Mouse (Mus musculus) forebrain, embryonic 10.5 days (tissue): Measurements from ENCODE around the gene S1pr4. TPM values are rescaled to one million over a fixed set of nuclear protein-coding genes. Genes with fewer than 3 reads are reported as not detected.

Source experiments
- DNase-seq: peaks from one replicate; pipeline ENCODE4 v3.0.0-alpha.2; 2017; ENCODE audit warnings: low spot score; ENCODE audit errors: extremely low spot score
- H3K27ac ChIP-seq: fragments of 300-500 bp; sonication (generic); 2 replicates; pipeline ENCODE4 v1.5.1; 2016; ENCODE audit warnings: mild to moderate bottlenecking
- H3K27me3 ChIP-seq: fragments of 300-500 bp; sonication (generic); 2 replicates; pipeline ENCODE4 v1.6.1; 2016; ENCODE audit warnings: mild to moderate bottlenecking; ENCODE audit not compliant: poor library complexity, severe bottlenecking
- H3K36me3 ChIP-seq: fragments of 300-500 bp; sonication (generic); replicated peaks from 2 replicates; pipeline ENCODE4 v1.6.1; 2016; ENCODE audit warnings: mild to moderate bottlenecking, moderate library complexity
- H3K4me1 ChIP-seq: fragments of 300-500 bp; sonication (generic); 2 replicates; pipeline ENCODE4 v1.6.1; 2016
- H3K4me3 ChIP-seq: fragments of 300-500 bp; sonication (generic); 2 replicates; pipeline ENCODE4 v1.5.1; 2016; ENCODE audit warnings: mild to moderate bottlenecking, moderate library complexity
- H3K9me3 ChIP-seq: fragments of 300-500 bp; sonication (generic); 2 replicates; pipeline ENCODE4 v1.6.1; 2016; ENCODE audit warnings: mild to moderate bottlenecking, moderate library complexity
- WGBS: fragments of 180-500 bp; shearing (Covaris S2); methylation state at CpG from one replicate; pipeline ENCODE4 v1.1.7; 2016; 5-methylcytosine and 5-hydroxymethylcytosine counted together
- polyA plus RNA-seq: library from polyadenylated mRNA; unstranded; fragments of >200 nt; fragmentation: Nextera tagmentation; extraction: Ambion mirVana; gene quantifications from 2 replicates; pipeline ENCODE4 v1.2.1, GENCODE M21; 2016

S1pr4 gene
- polyA plus RNA-seq, 1 experiment from 2014 or later: 0.32 TPM

- Histone ChIP-seq H3K4me1 (peaks cover 49% of the 10 kb centered on the region), H3K9me3 (no peaks in the 10 kb centered on the region), H3K27me3 (peaks cover 94% of the 10 kb centered on the region), H3K27ac (peak overlapping the region; percentile 56), H3K4me3 (peak overlapping the region; percentile 58), H3K36me3 (no peaks in the 10 kb centered on the region)
- peak; percentile 86 for DNase-seq
- WGBS: 3% methylated on average over 33 of the region's 33 CpGs
Measured at GRCm38 (mm10) chr10:81464405-81465264, 35.3 kb downstream of the S1pr4 start.

DNA sequence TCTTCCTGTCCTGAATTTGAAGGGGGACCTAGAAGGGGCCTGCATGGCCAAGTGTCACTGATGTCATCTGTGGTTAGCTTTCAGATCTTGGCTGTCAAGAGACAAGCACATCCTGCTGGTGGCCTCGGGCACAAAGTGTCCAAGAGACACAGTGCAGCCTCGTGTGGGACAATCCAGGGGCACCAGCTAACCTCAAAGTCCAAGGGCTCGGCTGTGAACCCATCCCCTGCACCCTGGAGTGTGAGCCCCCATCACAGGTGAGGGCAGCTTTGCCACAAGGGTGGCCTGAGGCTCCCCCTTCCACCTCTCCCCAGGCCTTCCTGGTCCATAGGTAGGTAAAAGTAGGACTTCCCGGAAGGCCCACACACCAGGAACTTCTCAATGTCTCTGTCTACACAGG is 36.4 kb downstream of the S1pr4 start:
- peak overlapping the region; percentile 58 for H3K4me3 ChIP-seq
- no peak for DNase-seq
- WGBS: 75% methylated on average over 4 of the region's 4 CpGs
- peaks cover 49% of the 10 kb centered on the region for H3K4me1 ChIP-seq
- no peak overlapping the region for H3K27ac ChIP-seq
- H3K9me3 ChIP-seq: no peaks in the 10 kb centered on the region
- H3K36me3 ChIP-seq: no peaks in the 10 kb centered on the region
- H3K27me3 ChIP-seq: peaks cover 96% of the 10 kb centered on the region

DNA sequence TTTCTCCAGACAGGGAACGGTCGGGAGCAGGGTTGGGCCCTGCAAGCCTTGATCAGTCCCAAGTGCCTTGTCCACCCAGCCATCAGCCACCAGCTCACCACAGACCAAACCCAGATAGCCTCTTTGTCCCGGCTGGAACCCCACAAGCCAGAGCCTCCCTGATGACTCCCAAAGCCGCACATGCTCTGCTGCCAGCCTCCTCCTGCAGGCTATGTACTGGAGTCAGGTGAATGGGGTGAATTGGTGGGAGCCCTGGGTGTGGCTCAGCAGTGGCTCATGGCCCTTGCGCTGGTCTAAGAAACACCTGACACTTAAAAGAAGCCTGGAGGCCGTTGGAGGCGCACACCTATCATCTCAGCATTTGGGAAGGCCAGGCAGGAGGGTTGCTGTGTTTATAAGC is 37.0 kb downstream of the S1pr4 start:
- H3K27ac ChIP-seq: no peak overlapping the region
- DNase-seq: no peak
- peaks cover 49% of the 10 kb centered on the region for H3K4me1 ChIP-seq
- peaks cover 96% of the 10 kb centered on the region for H3K27me3 ChIP-seq
- 0 out of 2 replicates have a peak overlapping the region, but pooled peaks have one; percentile 1 for H3K4me3 ChIP-seq
- no peaks in the 10 kb centered on the region for H3K36me3 ChIP-seq
- no peaks in the 10 kb centered on the region for H3K9me3 ChIP-seq
- whole genome bisulfite sequencing: 82% methylated on average over 7 of the region's 7 CpGs

GRCm38 (mm10) chr10:81462415-81462804 is 37.5 kb downstream of the S1pr4 start:
- Histone ChIP-seq H3K27me3 (peaks cover 98% of the 10 kb centered on the region), H3K9me3 (no peaks in the 10 kb centered on the region), H3K4me3 (no peak overlapping the region), H3K4me1 (peaks cover 49% of the 10 kb centered on the region), H3K36me3 (no peaks in the 10 kb centered on the region), H3K27ac (no peak overlapping the region)
- WGBS: 41% methylated on average over 7 of the region's 7 CpGs
- no peak for DNase-seq

DNA sequence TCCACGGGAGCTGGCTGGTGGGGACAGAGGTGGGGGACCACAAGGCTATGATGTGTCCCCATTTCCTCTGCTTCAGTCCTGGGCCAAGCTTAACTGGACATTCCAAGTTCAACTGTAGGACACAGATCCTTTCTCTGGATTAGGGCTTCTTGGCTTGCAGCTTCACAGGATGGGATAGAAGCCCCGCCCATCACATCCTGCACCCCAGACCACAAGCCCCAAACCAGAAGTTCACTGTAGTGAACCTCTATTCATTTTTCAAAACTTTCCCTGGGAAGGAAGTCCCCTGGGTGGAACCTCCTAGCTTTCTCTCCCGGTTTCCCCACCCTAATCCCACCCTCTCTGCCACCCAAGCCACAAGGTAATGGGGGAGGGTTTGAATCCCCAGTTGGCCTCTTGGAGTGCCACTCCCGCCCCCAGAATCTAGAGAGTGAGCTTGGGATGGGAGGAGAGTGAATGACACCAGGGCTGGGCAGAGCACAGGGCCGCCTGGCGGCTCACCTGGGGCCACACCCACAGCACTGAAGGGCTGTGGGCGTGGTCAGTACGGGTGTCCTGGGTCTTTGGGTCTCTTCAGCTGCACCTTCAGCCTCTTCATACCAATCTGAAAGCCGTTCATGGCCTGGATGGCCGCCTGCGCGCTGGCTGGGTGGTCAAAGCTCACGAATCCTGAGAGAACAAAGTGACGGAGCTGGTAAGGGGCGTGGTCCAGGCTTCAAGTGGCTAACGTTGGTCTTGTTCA is 38.1 kb downstream of the S1pr4 start:
- Histone ChIP-seq H3K4me3 (no peak overlapping the region), H3K9me3 (no peaks in the 10 kb centered on the region), H3K27ac (no peak overlapping the region), H3K36me3 (no peaks in the 10 kb centered on the region), H3K4me1 (peaks cover 45% of the 10 kb centered on the region), H3K27me3 (peaks cover 100% of the 10 kb centered on the region)
- no peak for DNase-seq
- WGBS: 6% methylated on average over 16 of the region's 16 CpGs

- Histone ChIP-seq H3K4me1 (peaks cover 43% of the 10 kb centered on the region), H3K27ac (no peak overlapping the region), H3K9me3 (no peaks in the 10 kb centered on the region), H3K4me3 (no peak overlapping the region), H3K36me3 (no peaks in the 10 kb centered on the region), H3K27me3 (peaks cover 100% of the 10 kb centered on the region)
- WGBS: 41% methylated on average over 11 of the region's 11 CpGs
- peak; percentile 14 for DNase-seq
Measured at GRCm38 (mm10) chr10:81460951-81461350, 39.0 kb downstream of the S1pr4 start.

- DNase-seq: no peak
- peaks cover 100% of the 10 kb centered on the region for H3K27me3 ChIP-seq
- 26% methylated on average over 20 of the region's 20 CpGs for WGBS
- H3K27ac ChIP-seq: no peak overlapping the region
- no peaks in the 10 kb centered on the region for H3K36me3 ChIP-seq
- no peaks in the 10 kb centered on the region for H3K9me3 ChIP-seq
- H3K4me3 ChIP-seq: no peak overlapping the region
- peaks cover 41% of the 10 kb centered on the region for H3K4me1 ChIP-seq
Measured at GRCm38 (mm10) chr10:81460471-81460870, 39.5 kb downstream of the S1pr4 start.

DNA sequence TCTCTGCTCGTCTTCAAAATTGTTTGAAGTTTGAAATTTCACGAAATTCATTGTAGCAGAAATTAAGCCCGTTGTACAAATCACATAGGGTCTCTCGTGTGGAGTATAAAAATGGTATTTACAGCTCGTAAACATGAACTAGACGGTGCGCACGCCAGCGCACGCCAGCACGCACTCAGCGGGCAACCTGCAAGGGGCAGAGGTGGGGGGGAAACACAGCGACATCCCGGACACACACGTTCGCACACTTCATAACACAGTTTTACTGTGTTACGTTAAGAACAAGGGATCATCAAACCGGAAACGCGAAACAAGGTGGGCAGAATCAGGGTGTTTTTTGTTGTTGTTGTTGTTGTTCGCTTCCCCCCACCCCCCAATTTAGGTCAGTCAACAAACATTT is 40.5 kb downstream of the S1pr4 start:
- Histone ChIP-seq H3K9me3 (no peaks in the 10 kb centered on the region), H3K27ac (no peak overlapping the region), H3K36me3 (no peaks in the 10 kb centered on the region), H3K4me1 (peaks cover 30% of the 10 kb centered on the region), H3K4me3 (no peak overlapping the region), H3K27me3 (peaks cover 100% of the 10 kb centered on the region)
- WGBS: 72% methylated on average over 21 of the region's 21 CpGs
- no peak for DNase-seq

- DNase-seq: no peak
- Histone ChIP-seq H3K4me1 (peaks cover 21% of the 10 kb centered on the region), H3K4me3 (no peak overlapping the region), H3K27me3 (peaks cover 100% of the 10 kb centered on the region), H3K36me3 (no peaks in the 10 kb centered on the region), H3K9me3 (no peaks in the 10 kb centered on the region), H3K27ac (no peak overlapping the region)
- 84% methylated on average over 6 of the region's 6 CpGs for WGBS
Measured at GRCm38 (mm10) chr10:81458267-81458666, 41.7 kb downstream of the S1pr4 start.

- no peak overlapping the region for H3K27ac ChIP-seq
- peaks cover 21% of the 10 kb centered on the region for H3K4me1 ChIP-seq
- no peaks in the 10 kb centered on the region for H3K9me3 ChIP-seq
- peaks cover 100% of the 10 kb centered on the region for H3K27me3 ChIP-seq
- no peak for DNase-seq
- WGBS: 85% methylated on average over 8 of the region's 8 CpGs
- H3K36me3 ChIP-seq: no peaks in the 10 kb centered on the region
- no peak overlapping the region for H3K4me3 ChIP-seq
Measured at GRCm38 (mm10) chr10:81457624-81458023, 42.3 kb downstream of the S1pr4 start.

- H3K36me3 ChIP-seq: no peaks in the 10 kb centered on the region
- H3K4me3 ChIP-seq: no peak overlapping the region
- no peak for DNase-seq
- no peaks in the 10 kb centered on the region for H3K9me3 ChIP-seq
- 61% methylated on average over 12 of the region's 12 CpGs for WGBS
- peaks cover 21% of the 10 kb centered on the region for H3K4me1 ChIP-seq
- no peak overlapping the region for H3K27ac ChIP-seq
- peaks cover 100% of the 10 kb centered on the region for H3K27me3 ChIP-seq
Measured at GRCm38 (mm10) chr10:81456983-81457563, 42.9 kb downstream of the S1pr4 start.

GRCm38 (mm10) chr10:81455181-81455895 is 44.6 kb downstream of the S1pr4 start, which contains the start of gene Nfic:
Gene Nfic, minus strand, starts transcription at chr10:81455635.
- DNase-seq: no peak
- H3K9me3 ChIP-seq: no peaks in the 10 kb centered on the region
- 69% methylated on average over 28 of the region's 28 CpGs for WGBS
- peaks cover 13% of the 10 kb centered on the region for H3K4me1 ChIP-seq
- H3K27me3 ChIP-seq: peaks cover 100% of the 10 kb centered on the region
- H3K4me3 ChIP-seq: no peak within 1 kb of the TSS
- H3K27ac ChIP-seq: no peak within 1 kb of the TSS
- no peaks in the 10 kb centered on the region for H3K36me3 ChIP-seq
